Mouse (Mus musculus) lung, postnatal 10 days (tissue): ENCODE measurements around the gene Mgst3.

ENCODE experiments used
- DNase-seq: peaks from one replicate; pipeline ENCODE4 v3.0.0; 2021

Gene Mgst3

GRCm38 (mm10) chr1:167393683-167394492 lies at the start of gene Mgst3:
Mgst3 (minus strand) TSS chr1:167393841.
- peak; percentile 96 for DNase-seq

GRCm38 (mm10) chr1:167438231-167438885 lies 44.7 kb upstream of the Mgst3 start:
- no peak for DNase-seq

GRCm38 (mm10) chr1:167437091-167437490 lies 43.5 kb upstream of the Mgst3 start:
- no peak for DNase-seq

- DNase-seq: no peak
These were observed 42.7 kb upstream of the Mgst3 start for GRCm38 (mm10) chr1:167436186-167436975.

GRCm38 (mm10) chr1:167434931-167435330 lies 41.3 kb upstream of the Mgst3 start:
- no peak for DNase-seq

- no peak for DNase-seq
These were observed 37.5 kb upstream of the Mgst3 start for GRCm38 (mm10) chr1:167430976-167431676.

GRCm38 (mm10) chr1:167426681-167427080 lies 33.0 kb upstream of the Mgst3 start:
- no peak for DNase-seq

GRCm38 (mm10) chr1:167425572-167425971 lies 31.9 kb upstream of the Mgst3 start:
- DNase-seq: no peak

- DNase-seq: no peak
These were observed 29.0 kb upstream of the Mgst3 start for GRCm38 (mm10) chr1:167422501-167423240.

GRCm38 (mm10) chr1:167414846-167415245 lies 21.2 kb upstream of the Mgst3 start:
- peak; percentile 88 for DNase-seq

GRCm38 (mm10) chr1:167411991-167412715 lies 18.5 kb upstream of the Mgst3 start:
- no peak for DNase-seq

GRCm38 (mm10) chr1:167409601-167410000 lies 16.0 kb upstream of the Mgst3 start:
- DNase-seq: no peak

GRCm38 (mm10) chr1:167405237-167405636 lies 11.6 kb upstream of the Mgst3 start:
- no peak for DNase-seq

GRCm38 (mm10) chr1:167393281-167393680 lies 360 bp downstream of the Mgst3 start:
- no peak for DNase-seq

- DNase-seq: no peak
These were observed 954 bp downstream of the Mgst3 start for GRCm38 (mm10) chr1:167392687-167393086.

GRCm38 (mm10) chr1:167392031-167392640 lies 1.5 kb downstream of the Mgst3 start:
- no peak for DNase-seq

- DNase-seq: no peak
These were observed 2.4 kb downstream of the Mgst3 start for GRCm38 (mm10) chr1:167391241-167391640.

GRCm38 (mm10) chr1:167390381-167390780 lies 3.3 kb downstream of the Mgst3 start:
- DNase-seq: no peak

- DNase-seq: no peak
These were observed 4.1 kb downstream of the Mgst3 start for GRCm38 (mm10) chr1:167389584-167389983.

GRCm38 (mm10) chr1:167388571-167388970 lies 5.1 kb downstream of the Mgst3 start:
- no peak for DNase-seq

- DNase-seq: no peak
These were observed 5.8 kb downstream of the Mgst3 start for GRCm38 (mm10) chr1:167387796-167388195.
